Mouse (Mus musculus) lung, postnatal 36 days (tissue): ENCODE data around the gene Ttf1.
"Not testable (repeated sequence)": the region's sequence is repeated elsewhere in the genome, so short reads cannot be mapped to it uniquely, and the experiment has no call there.

ENCODE experiments used
- DNase-seq: peaks from one replicate; pipeline ENCODE4 v3.0.0; 2022; ENCODE audit warnings: mixed read lengths

Ttf1 gene

DNA sequence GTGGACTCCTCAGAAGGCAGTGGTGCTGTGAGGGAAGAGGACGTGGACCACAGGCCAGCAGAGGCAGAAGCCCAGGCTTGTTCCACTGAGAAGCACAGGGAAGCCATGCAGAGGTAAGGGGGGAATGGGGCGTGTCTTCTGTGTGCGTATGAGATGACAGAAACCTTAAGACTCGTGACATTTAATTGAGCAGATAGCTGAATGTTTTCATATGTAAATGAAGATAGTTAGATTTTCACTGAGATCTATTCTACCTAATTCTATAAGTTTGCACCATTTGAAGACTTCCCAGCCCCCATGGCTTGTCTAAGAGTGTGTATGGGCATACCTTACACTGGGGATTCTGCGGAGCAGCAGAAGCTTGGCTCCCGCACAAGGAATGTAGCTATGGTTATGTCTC, 5.7 kb downstream of the Ttf1 start:
- no peak for DNase-seq

DNA sequence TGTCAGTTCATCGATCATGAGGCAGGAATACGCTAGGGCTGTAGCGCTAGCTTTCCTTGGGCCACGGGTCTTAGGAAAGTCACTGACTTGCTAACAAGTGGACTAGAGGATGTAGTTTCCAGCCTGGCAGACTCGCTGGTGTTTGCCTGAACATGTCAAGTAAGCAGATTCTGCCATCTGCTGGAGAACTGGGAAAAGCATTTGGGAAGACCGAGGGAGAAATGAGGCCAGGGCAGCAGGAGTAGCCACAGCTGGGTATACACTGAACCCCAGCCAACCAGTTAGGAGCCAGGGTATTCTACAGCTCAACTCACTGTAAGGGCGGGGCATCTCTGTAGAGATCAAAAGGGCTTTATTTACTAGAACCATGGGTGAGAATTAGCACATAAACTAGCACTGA, 6.3 kb downstream of the Ttf1 start:
- DNase-seq: no peak

DNA sequence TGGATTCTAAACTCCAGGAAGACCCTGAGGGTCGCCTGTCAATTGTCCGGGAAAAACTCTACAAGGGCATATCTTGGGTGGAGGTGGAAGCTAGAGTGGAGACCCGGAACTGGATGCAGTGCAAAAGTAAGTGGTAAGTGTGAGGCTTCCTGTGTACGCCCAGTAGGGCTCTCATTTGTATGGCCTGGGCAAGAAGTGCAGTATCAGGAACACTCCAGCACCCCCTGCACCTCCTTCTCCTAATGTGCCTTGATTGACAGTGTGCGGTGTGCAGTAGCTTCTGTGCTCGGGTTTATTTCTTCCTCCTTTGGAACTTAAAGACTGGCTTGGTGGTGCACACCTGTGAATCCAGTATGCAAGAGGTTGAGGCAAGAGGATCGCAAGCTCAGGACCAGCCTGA, 14.6 kb downstream of the Ttf1 start:
- no peak for DNase-seq

DNA sequence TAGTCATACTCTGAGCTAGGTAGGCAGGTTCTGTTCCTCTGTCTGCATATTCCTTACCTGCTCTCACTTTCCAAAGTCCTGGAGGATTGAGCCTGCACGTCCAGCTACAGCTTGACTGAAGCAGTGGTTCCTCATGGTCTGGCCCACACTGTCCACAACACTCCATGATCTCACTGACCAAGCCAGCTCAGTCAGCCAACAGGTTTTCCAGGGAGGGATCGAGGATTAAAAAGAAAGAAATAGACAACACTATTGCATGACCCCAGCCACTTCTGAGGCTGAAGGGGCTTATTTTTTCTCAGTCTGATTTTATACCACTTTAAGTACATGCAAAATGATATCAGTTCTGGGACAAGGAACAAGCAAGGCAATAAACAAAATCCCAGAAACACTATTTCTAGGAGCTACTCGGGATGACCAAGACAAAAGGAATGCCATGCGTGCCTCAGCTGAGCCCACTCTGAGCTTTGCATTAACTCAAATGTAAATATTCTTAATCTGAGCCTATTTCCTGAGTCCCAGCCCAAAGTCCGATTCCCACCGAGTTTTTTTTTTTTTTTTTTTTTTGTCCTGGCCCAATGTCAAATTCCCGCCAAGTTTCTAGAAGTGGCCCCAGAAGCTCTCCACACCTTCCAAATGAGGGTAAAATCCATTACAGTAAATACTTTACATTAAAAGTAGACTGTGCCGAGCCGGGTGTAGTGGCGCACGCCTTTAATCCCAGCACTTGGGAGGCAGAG, 15.4 kb downstream of the Ttf1 start:
- DNase-seq: no peak

DNA sequence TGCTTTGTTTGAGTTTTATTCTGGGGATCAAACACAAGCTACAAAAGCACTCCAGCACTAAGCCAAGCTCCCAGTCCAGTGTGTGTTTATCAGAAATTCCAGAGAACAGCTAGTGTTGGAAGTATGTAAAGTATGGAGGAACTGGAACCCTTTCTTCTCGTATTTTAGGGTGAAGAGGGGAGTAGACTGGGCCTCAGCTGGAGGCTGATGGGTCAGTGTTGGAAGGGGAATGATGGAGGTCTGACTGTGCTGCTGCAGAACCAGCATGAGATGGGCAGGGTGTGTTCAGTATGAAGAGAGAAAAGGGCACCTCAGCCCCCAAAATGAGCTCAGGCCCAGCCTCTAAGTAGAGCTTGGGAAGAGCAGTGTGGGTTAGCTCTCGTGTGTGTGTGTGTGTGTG, 16.2 kb downstream of the Ttf1 start:
- DNase-seq: no peak

DNA sequence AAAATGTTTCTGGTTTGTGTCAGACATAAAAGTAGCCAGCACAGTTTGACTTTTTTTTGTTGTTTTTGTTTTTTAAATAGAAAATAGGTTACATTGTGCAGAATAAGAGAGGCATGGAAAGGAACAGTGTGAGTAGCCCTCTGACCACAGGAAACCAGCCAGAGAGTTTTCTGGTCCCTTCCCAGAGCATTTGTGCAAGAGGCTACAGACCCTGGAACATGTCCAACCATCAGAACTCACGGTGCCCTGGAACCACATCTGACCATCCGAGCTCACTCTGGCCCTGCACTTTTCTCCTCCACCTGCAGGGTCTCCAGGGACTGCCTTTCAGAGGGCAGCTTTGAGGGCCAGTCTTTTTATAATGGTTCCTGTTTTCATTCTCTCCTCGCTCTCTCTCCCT, 21.9 kb downstream of the Ttf1 start:
- peak; percentile 28 for DNase-seq

DNA sequence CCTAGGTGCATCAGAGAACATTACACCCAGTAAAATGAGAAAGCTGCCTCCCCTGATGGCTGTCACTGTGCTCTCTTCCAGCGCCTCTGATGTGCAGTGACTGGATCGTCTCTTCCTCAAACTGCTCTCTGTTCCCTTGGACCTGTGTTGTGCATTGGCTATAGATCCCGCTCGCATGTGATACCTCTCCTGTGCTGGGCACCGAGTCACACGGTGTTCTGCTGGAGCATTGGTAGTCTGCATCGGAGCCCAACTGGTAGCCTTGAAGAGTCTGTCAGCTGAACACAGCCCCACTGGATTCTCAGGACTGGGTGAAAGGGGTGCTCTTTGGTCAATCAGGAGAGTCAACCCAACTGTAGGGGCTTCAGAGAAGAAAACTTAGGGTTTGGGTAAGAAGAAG, 26.0 kb downstream of the Ttf1 start:
- DNase-seq: no peak

DNA sequence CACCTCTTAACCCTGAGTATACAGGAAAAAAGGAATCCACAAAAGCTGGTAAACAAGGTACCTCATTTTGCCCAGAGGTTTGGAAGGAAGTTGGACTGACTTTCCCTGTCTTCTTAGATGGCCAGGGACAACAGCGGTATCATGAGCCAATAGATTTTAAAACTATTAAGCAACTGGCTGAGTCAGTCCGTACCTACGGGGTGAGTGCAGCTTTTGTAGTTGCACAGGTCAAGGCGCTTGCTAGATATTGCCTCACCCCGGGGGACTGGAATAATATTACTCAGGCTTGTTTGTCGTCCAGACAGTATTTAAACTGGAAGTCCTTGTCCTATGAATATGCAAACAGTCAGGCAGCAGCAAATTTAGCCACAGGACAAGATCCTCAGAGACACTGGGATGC, 29.2 kb downstream of the Ttf1 start:
- DNase-seq: not testable (repeated sequence)

DNA sequence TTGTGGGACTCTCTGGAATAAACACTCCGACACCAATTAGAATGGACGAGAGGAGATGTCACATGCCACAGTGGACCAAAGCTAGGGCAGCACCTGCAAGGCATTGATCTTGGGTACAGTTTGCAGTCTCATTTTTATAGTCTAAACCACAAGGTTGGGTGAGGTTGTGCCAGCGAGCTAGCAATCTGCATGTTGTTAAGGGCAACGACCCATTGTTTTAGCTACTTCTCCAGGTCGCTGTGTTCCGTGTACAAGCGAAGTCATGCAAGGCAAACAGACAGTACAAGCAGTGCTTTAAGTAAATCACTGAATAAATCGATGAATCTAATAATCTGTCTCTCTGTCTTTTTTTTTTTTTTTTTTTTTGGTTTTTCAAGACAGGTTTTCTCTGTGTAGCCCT, 35.6 kb downstream of the Ttf1 start:
- DNase-seq: peak; percentile 2

DNA sequence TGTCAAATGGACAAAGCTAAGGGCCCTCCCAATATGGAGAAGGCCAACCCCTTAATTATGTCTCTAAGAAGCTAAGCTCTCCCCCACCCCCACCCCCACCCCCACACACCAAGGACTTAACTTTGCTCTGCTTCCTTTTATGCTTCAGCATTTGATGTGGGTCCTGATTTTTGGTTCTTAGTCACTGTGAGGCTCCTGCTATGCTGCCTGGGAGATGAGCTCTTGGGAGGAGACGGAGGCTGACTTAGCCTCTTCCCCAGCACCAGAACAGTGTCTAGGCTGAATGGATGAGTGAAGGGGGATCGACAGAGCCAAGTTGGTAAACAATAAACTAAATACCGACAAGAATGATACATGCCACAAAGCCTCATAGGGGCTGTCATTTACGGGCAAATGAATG, 36.7 kb downstream of the Ttf1 start:
- DNase-seq: no peak

DNA sequence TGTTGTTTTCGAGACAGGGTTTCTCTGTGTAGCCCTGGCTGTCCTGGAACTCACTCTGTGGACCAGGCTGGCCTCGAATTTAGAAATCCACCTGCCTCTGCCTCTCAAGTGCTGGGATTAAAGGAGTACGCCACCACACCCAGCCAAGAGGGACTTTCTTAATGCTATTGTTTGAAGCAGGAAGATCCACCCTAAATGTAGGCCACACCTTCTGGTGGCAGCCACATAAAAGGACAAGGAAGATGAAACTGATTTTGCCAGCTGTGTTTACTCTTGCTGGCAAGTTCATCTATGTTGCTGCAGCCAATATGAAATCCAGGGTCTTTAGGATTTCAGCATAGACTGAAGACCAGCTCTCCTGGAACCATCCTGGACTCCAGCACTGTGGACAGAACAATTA, 37.4 kb downstream of the Ttf1 start:
- peak; percentile 9 for DNase-seq

DNA sequence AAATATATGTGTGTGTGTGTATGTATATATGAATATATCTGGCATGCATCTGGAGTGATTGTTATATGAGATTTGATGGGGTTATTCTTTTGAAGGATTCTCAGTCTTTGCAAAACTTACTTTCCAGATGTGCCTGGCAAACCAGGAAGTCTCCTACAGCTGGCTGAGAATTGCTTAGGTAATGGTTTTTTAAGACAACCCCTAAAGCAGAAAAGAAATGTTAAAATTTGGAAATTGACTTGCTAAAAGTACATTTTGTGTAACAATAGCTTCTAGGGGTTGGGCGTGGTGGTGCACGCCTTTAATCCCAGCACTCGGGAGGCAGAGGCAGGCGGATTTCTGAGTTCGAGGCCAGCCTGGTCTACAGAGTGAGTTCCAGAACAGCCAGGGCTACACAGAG, 37.9 kb downstream of the Ttf1 start:
- not testable (repeated sequence) for DNase-seq

DNA sequence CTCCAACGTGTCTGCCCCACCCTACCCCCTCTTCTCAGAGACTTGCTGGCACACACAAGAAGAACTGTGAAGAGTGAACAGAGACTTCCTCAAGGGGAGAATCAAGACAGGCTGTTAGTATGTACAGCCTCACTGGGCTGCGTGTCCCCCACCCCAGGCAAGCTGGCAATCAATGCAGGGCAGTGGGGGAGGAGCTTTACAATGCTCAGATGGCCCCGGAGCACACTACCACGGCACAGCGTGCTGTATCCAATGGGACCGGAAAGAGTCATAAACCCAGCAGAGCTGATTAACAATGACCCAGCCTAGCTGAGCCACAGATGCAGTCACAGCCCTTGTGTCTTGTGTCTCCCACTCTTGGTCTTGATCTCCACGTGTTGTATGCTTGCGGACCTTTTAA, 38.7 kb downstream of the Ttf1 start:
- DNase-seq: no peak

DNA sequence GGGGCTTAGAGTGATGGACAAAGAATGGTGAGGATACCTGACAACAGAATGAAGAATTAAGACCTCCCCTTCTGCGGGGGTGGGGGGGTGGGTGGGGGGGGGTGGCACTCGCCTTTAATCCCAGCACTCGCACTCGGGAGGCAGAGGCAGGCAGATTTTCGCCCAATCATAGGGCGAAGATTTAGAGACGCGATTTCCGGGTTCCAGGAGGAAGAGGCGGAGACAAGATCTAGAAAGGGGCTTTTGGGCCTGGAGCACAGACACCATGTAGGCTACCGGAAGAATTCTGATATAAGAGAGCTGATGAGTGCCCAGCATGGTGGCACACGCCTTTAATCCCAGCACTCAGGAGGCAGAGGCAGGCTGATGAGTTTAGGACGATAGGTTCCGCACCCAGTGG, 39.6 kb downstream of the Ttf1 start:
- no peak for DNase-seq

DNA sequence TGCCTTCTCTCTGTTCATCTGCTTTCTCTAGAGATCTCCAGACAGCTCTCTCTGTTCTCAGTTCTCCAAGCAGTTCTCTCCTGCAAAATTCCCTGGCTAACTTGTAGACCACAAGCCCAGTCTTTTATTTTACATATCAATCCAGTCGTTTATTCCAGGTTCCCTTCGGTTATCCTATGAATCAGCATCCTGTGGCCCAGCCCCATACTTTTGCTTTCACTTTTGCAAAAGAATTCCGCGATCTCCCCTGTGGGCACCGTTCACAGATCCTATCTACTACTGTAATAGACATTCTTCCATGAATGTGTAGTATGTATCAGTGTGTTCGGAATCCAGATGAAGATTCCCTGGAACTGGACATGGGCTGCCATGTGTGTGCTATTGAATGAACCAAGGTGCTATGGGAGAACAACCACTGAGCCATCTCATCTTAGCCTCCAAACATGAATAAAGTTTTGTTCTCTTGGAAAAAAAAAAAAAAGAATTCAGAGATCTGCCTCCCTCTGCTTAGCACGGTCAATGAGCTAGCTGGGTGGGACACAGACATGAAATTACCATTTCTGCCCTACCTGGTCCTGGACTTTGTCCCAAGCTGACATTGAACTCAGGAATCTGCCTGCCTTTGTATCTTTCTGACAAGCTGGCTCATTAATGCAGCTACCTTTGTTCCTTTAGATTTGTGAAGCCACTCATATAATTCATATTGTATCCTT, 40.9 kb downstream of the Ttf1 start:
- DNase-seq: peak; percentile 20

DNA sequence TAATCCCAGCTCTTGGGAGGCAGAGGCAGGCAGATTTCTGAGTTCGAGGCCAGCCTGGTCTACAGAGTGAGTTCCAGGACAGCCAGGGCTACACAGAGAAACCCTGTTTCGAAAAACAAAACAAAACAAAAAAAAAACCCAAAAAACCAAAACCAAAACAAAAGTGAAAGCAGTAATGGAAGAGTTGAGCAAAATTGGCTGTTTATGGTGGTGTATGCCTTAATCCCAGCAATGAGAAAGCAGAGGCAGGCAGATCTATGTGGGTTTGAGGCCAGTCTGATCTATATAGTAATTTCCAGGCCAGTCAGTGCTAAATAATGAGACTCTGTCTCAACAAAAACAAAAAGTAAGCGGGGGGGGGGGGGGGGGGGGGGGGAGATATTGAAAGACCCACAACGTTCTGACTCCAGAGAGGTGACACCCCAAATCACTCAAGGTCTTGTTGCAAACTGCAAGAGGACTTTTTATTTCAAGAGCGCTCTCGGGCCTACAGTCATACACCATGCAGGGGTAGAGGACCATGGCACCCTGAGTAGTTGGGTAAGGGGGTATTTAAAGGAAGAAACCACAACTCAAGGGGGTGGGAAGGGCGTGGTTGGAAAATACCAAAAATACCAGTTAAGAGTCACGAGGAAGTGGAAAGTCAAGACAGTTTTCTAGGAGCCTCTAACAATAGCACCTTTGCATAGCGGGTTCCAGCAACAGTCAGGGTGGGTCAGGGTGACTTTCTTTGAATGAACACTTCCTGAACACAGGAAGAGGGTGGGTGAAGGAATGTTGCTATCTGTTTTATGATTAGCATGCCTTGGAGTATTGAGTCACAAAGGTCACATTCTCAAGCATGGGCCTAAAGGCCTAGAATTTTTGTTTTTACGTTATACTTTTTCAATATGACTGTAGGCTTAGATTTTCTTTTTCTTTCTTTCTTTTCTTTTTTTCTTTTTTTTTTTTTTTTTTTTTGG, 42.6 kb downstream of the Ttf1 start:
- DNase-seq: not testable (repeated sequence)

DNA sequence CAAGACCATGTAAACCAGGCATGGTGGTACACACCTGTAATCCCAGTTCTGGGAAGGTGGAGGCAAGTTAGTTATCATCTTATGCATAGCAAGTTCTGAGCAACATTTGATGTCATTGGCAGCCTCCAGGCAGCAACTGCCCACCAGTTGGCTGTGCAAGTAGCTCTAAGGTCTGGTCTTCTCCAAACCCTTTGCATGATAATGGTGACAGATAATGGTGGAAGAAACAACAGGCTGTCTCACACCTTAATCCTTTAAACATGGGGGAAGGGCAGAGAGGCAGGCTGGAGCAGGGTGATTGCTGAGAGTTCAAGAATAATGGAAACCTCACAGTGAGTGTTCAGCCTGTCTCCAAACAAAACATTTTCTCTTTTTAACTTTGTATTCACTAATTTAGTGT, 60.9 kb downstream of the Ttf1 start:
- DNase-seq: no peak

DNA sequence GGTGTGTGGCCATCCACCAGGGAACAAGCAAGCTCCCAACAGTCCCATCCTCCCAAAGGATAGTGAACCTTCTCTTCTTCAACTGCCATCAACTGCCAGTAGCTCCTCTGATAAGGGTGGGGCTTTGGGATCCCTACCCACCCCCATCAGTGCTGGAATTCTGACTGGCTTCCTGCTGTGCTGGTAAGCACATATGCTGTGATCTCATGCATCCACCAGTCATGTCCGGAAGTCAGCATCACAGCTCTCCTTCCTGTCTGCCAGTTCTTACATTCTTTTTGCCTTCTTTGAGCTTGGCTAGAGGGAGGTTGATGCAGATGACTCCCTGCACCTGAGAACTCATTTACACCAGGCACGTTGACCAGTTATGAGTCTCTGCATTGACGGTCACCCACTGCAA, 62.4 kb downstream of the Ttf1 start:
- DNase-seq: no peak

DNA sequence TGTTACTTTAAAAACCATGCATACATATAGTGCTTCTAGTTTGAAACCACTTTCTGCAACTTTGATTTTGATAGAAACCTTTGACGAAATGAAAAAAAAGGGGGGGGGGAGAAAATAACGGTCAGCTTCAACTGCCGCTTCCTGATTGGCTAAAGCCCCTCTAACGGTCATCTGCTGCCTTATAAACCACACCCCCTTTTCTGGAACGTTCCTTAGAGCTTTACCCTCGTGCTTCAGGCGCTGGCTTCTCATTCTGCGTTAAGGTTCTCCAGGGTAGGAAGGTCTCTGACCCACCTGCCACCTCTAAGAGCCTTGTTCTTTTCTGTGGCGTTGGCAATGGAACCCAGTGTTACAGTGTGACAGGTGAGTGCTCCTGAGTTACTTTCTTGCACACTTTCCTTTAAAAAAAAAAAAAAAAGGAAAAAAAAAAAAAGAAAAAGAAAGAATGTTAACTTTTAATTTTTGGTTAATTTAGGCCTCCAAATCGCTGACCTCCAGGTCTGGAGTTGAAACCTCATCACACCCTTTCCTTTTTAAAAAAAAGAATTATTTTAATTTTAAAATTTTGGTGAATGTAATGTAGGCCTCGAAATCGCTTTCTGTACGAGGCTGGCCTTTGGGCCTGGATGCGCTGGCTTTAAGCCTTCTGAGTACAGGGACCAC, 64.0 kb downstream of the Ttf1 start, which contains the start of gene Setx:
TSS of gene Setx (plus strand) at position 275 of the 663 bp plus-strand sequence.
- DNase-seq: no peak

DNA sequence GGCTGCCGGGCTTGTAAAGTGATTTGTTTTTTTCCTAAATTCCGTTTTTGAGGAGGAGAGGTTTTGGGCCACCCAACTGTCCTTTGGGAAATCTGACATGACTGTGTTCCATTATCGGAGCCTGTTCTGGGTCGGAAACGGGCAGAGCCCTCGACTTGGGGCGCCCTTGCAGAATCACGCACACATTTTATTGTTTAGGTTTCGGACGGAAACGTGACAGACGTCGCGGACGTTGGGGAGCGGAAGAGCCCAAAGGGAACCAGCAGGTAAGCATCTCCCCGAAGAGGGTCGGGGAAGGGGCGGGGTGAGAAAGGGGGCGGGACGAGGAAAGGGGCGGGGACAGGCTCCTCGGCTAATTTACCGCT, 64.5 kb downstream of the Ttf1 start:
- DNase-seq: no peak

DNA sequence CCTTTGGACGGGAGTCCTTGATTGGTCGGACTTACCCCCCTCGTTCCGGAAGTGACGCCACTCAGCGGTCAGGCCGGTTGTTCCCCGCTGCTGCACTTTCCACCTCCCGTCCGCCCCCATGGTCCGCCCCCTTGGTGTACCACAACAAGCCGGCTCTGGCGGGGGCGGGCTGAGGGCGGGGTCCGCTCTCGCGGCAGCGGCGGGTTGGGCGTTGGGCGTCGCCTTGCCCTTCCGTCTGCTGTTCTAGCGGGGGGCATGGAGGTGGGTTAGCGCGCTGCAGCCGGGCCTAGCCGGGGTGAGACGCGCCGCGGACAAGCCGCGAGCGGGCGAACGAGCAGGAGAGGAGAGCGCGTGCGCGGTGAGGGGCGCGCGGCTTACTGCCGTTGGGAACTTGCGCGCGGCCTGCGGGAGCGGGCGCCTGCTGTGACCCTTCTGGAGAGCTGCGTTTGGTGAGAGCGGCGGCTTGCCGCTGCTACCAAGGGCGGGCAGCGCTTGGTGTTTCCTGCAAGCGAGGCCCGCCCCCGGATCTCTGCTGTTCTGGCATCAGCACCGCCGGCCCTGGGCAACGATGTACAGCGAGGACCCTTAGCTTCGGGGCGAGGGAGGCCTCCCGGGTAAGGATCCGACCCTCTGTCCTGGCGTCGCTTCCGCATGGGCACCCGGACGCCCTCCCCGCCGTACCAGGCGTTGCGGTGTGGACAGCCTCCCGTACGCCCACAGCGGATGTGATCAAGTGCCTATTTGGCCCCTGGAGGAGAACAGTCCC, 65.1 kb downstream of the Ttf1 start:
- peak; percentile 100 for DNase-seq
